Mouse (Mus musculus): ENCODE data around the gene Wdr27.
"Not testable (repeated sequence)": the region's sequence is repeated elsewhere in the genome, so short reads cannot be mapped to it uniquely, and the experiment has no call there.

Wdr27 gene

GRCm38 (mm10) chr17:14943009-14943728 lies at the start of gene Wdr27, which contains the start of gene 1600012H06Rik:
Wdr27 (minus strand) TSS chr17:14943158.
1600012H06Rik (plus strand) TSS chr17:14943184.
- DNase-seq = peak; percentile 99

GRCm38 (mm10) chr17:14992522-14993138 lies 49.7 kb upstream of the Wdr27 start:
- DNase-seq = not testable (repeated sequence)

GRCm38 (mm10) chr17:14990116-14990702 lies 47.3 kb upstream of the Wdr27 start:
- not testable (repeated sequence) for DNase-seq

- not testable (repeated sequence) for DNase-seq
Measured at GRCm38 (mm10) chr17:14978362-14979038, 35.5 kb upstream of the Wdr27 start, which contains the start of the genes 9030025P20Rik and Gm3417. 9030025P20Rik (plus strand) TSS chr17:14978468. Gm3417 (minus strand) TSS chr17:14978790.

- DNase-seq = not testable (repeated sequence)
Measured at GRCm38 (mm10) chr17:14977718-14978361, 34.9 kb upstream of the Wdr27 start.

GRCm38 (mm10) chr17:14968373-14968913 lies 25.5 kb upstream of the Wdr27 start:
- DNase-seq = not testable (repeated sequence)

DNA sequence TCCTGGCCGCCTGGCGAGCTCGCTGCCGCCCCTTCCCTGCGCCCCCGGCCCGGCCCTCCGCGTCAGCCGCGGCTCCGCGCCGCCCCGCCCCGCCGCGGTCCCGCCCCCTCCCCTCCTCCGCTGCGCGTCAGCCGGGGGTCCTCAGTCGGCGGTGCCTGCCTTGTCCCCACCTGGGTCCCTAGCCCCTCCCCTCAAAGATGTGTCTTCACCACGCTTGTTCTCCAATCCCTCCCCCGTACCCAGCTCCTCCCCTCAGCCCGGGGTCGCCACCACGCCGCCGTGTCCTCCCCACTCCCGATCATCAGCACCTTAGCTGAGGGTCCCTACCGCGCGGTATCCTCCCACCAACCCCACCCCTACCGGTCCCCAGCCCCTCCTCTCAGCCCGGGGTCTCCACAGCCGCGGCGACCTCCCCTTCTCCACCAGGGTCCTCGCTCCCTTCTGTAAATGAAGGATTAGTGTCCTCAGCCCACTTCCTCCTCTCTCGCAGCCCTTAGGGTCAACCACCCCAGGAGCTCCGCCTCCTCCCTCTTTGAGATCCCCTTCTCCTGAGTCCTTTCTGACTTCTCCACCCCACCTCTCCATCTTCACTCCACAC lies 18.7 kb upstream of the Wdr27 start:
- DNase-seq = not testable (repeated sequence)

DNA sequence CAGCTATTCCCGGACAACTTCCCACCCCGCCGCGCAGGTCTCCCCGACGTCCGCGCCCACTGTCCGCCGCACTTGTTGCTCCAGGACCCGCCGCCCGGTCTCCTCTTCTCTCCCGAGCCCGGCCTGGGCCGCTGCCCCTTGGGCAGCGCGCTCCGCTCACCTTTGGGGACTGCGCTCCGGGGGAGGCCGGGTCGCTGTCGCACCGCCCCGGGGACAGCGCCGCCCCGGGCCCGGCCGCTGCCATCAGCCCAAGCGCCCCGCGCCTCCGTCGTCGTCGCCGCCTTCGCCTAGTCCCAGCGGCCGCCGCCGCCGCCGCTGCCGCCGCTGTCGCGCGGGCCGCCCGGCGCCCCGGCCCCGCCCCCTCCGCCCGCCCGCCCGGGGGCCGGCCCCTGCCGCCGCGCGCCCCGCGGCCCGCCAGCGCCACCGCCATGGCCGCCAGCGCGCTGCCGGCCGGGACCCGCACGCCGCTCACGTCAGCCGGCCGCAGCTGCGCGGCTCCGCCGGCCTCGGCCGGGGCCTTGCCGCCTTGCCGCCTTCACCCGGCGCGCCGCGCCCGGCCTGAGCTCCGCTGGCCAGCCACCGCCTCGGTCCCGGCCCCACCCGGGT lies 18.1 kb upstream of the Wdr27 start, which contains the start of gene Phf10:
Gene Phf10, minus strand, starts transcription at position 323 of the 606 bp plus-strand sequence.
- not testable (repeated sequence) for DNase-seq

DNA sequence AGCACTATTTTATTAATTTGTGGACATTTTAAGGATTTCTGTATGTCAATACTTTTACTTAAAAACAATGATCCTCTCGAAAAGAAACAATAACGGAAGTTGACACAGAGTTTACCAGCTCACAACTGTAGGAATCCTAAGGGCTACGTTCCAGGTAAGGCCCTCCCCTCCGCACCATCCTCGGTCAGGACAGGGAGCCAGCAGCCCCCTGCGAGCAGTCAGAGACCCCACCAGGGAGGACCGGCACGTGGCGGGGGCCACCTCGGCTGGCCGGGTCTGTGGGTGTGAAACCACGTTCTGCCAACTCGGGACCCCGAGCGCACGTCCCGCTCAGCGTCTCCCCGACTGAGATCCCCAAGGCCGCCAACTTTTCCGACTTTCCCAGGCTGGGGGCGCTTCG lies 17.6 kb upstream of the Wdr27 start:
- no peak for DNase-seq

DNA sequence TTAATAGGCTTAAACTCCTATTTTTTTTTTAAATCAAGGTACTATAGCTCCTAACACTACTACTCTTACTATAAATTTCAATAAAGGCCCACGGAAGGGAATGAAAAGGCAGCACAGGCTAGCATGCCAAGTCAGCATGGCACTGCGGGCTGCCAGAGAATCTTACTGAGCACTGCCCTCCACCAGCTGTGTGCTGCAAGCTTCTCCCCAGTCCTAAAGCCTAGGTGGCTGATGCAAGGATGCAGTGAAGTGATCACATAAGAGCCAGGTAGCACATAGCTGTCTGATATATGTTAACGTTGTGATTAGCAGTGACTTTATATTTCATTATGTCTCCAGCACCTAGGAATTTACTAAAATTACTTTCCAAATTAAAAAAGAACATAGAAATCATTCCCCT lies 17.0 kb upstream of the Wdr27 start:
- no peak for DNase-seq

- no peak for DNase-seq
Measured at GRCm38 (mm10) chr17:14958686-14959327, 15.8 kb upstream of the Wdr27 start.

GRCm38 (mm10) chr17:14953452-14953851 lies 10.5 kb upstream of the Wdr27 start:
- DNase-seq = no peak

DNA sequence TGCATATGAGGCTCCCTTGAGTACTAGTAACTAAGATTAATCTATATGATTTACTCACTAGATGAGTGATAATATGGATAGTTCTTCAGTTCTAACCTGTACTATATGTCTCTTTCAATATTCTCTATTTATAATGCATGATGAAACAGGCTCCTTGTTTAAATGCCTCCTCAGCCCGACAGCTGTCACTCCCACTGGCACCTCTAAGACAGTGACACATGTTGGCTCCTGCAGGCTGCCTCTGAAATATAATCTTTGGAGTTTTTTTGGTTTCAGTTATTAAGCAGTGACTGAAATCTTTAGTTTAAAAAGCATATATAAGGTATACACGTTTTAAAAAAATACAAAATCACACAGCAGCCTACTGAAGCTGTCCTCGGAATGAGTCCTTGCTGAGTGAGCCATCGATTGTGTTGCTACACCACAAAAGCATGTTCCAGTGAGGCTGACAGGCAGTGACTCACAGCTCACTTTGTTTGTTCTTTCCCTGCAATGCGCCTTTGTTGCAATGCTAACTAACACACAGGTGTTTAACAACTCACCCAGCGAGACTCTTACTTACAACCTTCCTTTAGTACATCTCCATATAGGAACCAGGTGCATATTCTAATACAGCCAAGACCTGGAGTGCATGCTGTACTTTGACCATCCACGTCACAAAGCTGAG lies 6.3 kb upstream of the Wdr27 start:
- DNase-seq = no peak

GRCm38 (mm10) chr17:14944551-14944950 lies 1.6 kb upstream of the Wdr27 start:
- DNase-seq = no peak

GRCm38 (mm10) chr17:14943729-14944059 lies 736 bp upstream of the Wdr27 start:
- DNase-seq = no peak

GRCm38 (mm10) chr17:14942181-14942580 lies 777 bp downstream of the Wdr27 start:
- not testable (repeated sequence) for DNase-seq

- no peak for DNase-seq
Measured at GRCm38 (mm10) chr17:14935841-14936605, 6.9 kb downstream of the Wdr27 start.

GRCm38 (mm10) chr17:14935280-14935679 lies 7.7 kb downstream of the Wdr27 start:
- not testable (repeated sequence) for DNase-seq

DNA sequence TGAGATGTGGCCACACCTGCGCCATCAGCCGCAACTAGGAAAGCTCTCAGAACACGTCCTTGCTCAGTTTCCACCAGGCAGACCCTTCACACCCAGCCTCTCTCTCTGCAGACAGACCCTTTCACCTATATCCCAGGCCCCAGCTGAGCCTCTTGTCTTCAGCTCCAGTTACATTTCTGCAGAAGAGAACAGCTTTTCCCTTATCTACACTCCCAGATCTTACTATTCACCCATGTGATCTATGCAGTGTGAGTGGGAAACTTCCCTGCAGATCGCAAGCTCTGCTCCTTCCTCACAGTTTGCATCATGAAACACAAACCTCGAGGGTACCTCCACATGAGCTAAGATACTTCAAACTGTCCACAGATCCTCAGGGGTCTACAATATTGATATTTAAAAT lies 11.5 kb downstream of the Wdr27 start:
- no peak for DNase-seq

GRCm38 (mm10) chr17:14930697-14931096 lies 12.3 kb downstream of the Wdr27 start:
- DNase-seq = no peak
